Mouse (Mus musculus): Measurements from ENCODE around the gene Efnb3. TPM values are rescaled to one million over a fixed set of nuclear protein-coding genes. Genes with fewer than 3 reads are reported as not detected.

Efnb3 gene
- polyA plus RNA-seq, 1 experiment, result 3.9 TPM

GRCm38 (mm10) chr11:69559183-69559582 is 822 bp downstream of the Efnb3 start:
- H3K4me3 ChIP-seq (ENCODE audit: low read depth, low read length), result no peak overlapping the region
- peaks cover 13% of the 10 kb centered on the region for H3K4me1 ChIP-seq (ENCODE audit: control insufficient read depth, insufficient read depth, low read length)
- peaks cover 11% of the 10 kb centered on the region for H3K36me3 ChIP-seq (ENCODE audit: control insufficient read depth, insufficient read depth, low read length, poor library complexity, severe bottlenecking)
- TF ChIP-seq POLR2A (IDR thresholded peaks at IDR 0.05; ENCODE audit: insufficient read depth, low read length), result no peak
- no peak for TF ChIP-seq EP300 (IDR thresholded peaks at IDR 0.05; ENCODE audit: insufficient read depth, low read depth, low read length)
- TF ChIP-seq CTCF (IDR thresholded peaks at IDR 0.05; ENCODE audit: low read depth, low read length), result no peak
- H3K27ac ChIP-seq (ENCODE audit: insufficient read depth, low read length), result no peak overlapping the region
- peak overlapping the region; percentile 57; the same call in 1 of the 2 replicates for H3K9ac ChIP-seq (ENCODE audit: low read depth, poor library complexity, severe bottlenecking)
- H3K27me3 ChIP-seq (ENCODE audit: control insufficient read depth, insufficient read depth, low read length, poor library complexity, severe bottlenecking), result no peaks in the 10 kb centered on the region
- no peaks in the 10 kb centered on the region for H3K9me3 ChIP-seq (replicated peaks; ENCODE audit: control insufficient read depth, insufficient read depth, low read length, poor library complexity, severe bottlenecking)

GRCm38 (mm10) chr11:69558756-69559155 is 1.2 kb downstream of the Efnb3 start:
- no peaks in the 10 kb centered on the region for H3K27me3 ChIP-seq (ENCODE audit: control insufficient read depth, insufficient read depth, low read length, poor library complexity, severe bottlenecking)
- no peak overlapping the region for H3K27ac ChIP-seq (ENCODE audit: insufficient read depth, low read length)

GRCm38 (mm10) chr11:69557381-69557958 is 2.5 kb downstream of the Efnb3 start:
- Histone ChIP-seq H3K36me3 (ENCODE audit: control insufficient read depth, insufficient read depth, low read length, poor library complexity, severe bottlenecking) (peaks cover 3% of the 10 kb centered on the region), H3K9ac (ENCODE audit: low read depth, poor library complexity, severe bottlenecking) (no peak overlapping the region), H3K27me3 (ENCODE audit: control insufficient read depth, insufficient read depth, low read length, poor library complexity, severe bottlenecking) (no peaks in the 10 kb centered on the region), H3K4me1 (ENCODE audit: control insufficient read depth, insufficient read depth, low read length) (peaks cover 8% of the 10 kb centered on the region), H3K9me3 (replicated peaks; ENCODE audit: control insufficient read depth, insufficient read depth, low read length, poor library complexity, severe bottlenecking) (no peaks in the 10 kb centered on the region), H3K4me3 (ENCODE audit: low read depth, low read length) (no peak overlapping the region), H3K27ac (ENCODE audit: insufficient read depth, low read length) (no peak overlapping the region)
- TF ChIP-seq POLR2A (IDR thresholded peaks at IDR 0.05; ENCODE audit: insufficient read depth, low read length), result no peak
- no peak for TF ChIP-seq CTCF (IDR thresholded peaks at IDR 0.05; ENCODE audit: low read depth, low read length)
- TF ChIP-seq EP300 (IDR thresholded peaks at IDR 0.05; ENCODE audit: insufficient read depth, low read depth, low read length), result no peak

More at GRCm38 (mm10) chr11:69558756-69559155, 1.2 kb downstream of the Efnb3 start:
- H3K9me3 ChIP-seq (replicated peaks; ENCODE audit: control insufficient read depth, insufficient read depth, low read length, poor library complexity, severe bottlenecking), result no peaks in the 10 kb centered on the region
- H3K4me3 ChIP-seq (ENCODE audit: low read depth, low read length), result no peak overlapping the region
- H3K4me1 ChIP-seq (ENCODE audit: control insufficient read depth, insufficient read depth, low read length), result peaks cover 13% of the 10 kb centered on the region
- H3K36me3 ChIP-seq (ENCODE audit: control insufficient read depth, insufficient read depth, low read length, poor library complexity, severe bottlenecking), result peaks cover 11% of the 10 kb centered on the region
- no peak overlapping the region for H3K9ac ChIP-seq (ENCODE audit: low read depth, poor library complexity, severe bottlenecking)
- no peak for TF ChIP-seq EP300 (IDR thresholded peaks at IDR 0.05; ENCODE audit: insufficient read depth, low read depth, low read length)

- Histone ChIP-seq H3K27ac (ENCODE audit: insufficient read depth, low read length) (no peak overlapping the region), H3K4me3 (ENCODE audit: low read depth, low read length) (no peak overlapping the region), H3K36me3 (ENCODE audit: control insufficient read depth, insufficient read depth, low read length, poor library complexity, severe bottlenecking) (no peaks in the 10 kb centered on the region), H3K27me3 (ENCODE audit: control insufficient read depth, insufficient read depth, low read length, poor library complexity, severe bottlenecking) (no peaks in the 10 kb centered on the region), H3K9ac (ENCODE audit: low read depth, poor library complexity, severe bottlenecking) (no peak overlapping the region), H3K4me1 (ENCODE audit: control insufficient read depth, insufficient read depth, low read length) (peaks cover 5% of the 10 kb centered on the region), H3K9me3 (replicated peaks; ENCODE audit: control insufficient read depth, insufficient read depth, low read length, poor library complexity, severe bottlenecking) (no peaks in the 10 kb centered on the region)
- TF ChIP-seq EP300 (IDR thresholded peaks at IDR 0.05; ENCODE audit: insufficient read depth, low read depth, low read length) (no peak), POLR2A (IDR thresholded peaks at IDR 0.05; ENCODE audit: insufficient read depth, low read length) (no peak), CTCF (IDR thresholded peaks at IDR 0.05; ENCODE audit: low read depth, low read length) (no peak)
Measured at GRCm38 (mm10) chr11:69554539-69555140, 5.4 kb downstream of the Efnb3 start.

GRCm38 (mm10) chr11:69553341-69553721 is 6.7 kb downstream of the Efnb3 start:
- no peak overlapping the region for H3K27ac ChIP-seq (ENCODE audit: insufficient read depth, low read length)
- H3K4me1 ChIP-seq (ENCODE audit: control insufficient read depth, insufficient read depth, low read length), result peaks cover 5% of the 10 kb centered on the region
- H3K9me3 ChIP-seq (replicated peaks; ENCODE audit: control insufficient read depth, insufficient read depth, low read length, poor library complexity, severe bottlenecking), result no peaks in the 10 kb centered on the region
- no peak overlapping the region for H3K9ac ChIP-seq (ENCODE audit: low read depth, poor library complexity, severe bottlenecking)
- no peak overlapping the region for H3K4me3 ChIP-seq (ENCODE audit: low read depth, low read length)
- H3K27me3 ChIP-seq (ENCODE audit: control insufficient read depth, insufficient read depth, low read length, poor library complexity, severe bottlenecking), result no peaks in the 10 kb centered on the region
- TF ChIP-seq CTCF (IDR thresholded peaks at IDR 0.05; ENCODE audit: low read depth, low read length) (no peak), POLR2A (IDR thresholded peaks at IDR 0.05; ENCODE audit: insufficient read depth, low read length) (no peak), EP300 (IDR thresholded peaks at IDR 0.05; ENCODE audit: insufficient read depth, low read depth, low read length) (no peak)
- H3K36me3 ChIP-seq (ENCODE audit: control insufficient read depth, insufficient read depth, low read length, poor library complexity, severe bottlenecking), result no peaks in the 10 kb centered on the region

- peaks cover 8% of the 10 kb centered on the region for H3K4me1 ChIP-seq (ENCODE audit: control insufficient read depth, insufficient read depth, low read length)
Measured at GRCm38 (mm10) chr11:69552622-69553340, 7.2 kb downstream of the Efnb3 start.

More at GRCm38 (mm10) chr11:69552622-69553340, 7.2 kb downstream of the Efnb3 start:
- no peaks in the 10 kb centered on the region for H3K36me3 ChIP-seq (ENCODE audit: control insufficient read depth, insufficient read depth, low read length, poor library complexity, severe bottlenecking)
- H3K9ac ChIP-seq (ENCODE audit: low read depth, poor library complexity, severe bottlenecking), result no peak overlapping the region
- H3K27ac ChIP-seq (ENCODE audit: insufficient read depth, low read length), result no peak overlapping the region
- no peaks in the 10 kb centered on the region for H3K27me3 ChIP-seq (ENCODE audit: control insufficient read depth, insufficient read depth, low read length, poor library complexity, severe bottlenecking)
- TF ChIP-seq CTCF (IDR thresholded peaks at IDR 0.05; ENCODE audit: low read depth, low read length), result no peak
- 0 out of 2 replicates have a peak, but pooled peaks have one; percentile 13 for TF ChIP-seq EP300 (IDR thresholded peaks at IDR 0.05; ENCODE audit: insufficient read depth, low read depth, low read length)
- no peaks in the 10 kb centered on the region for H3K9me3 ChIP-seq (replicated peaks; ENCODE audit: control insufficient read depth, insufficient read depth, low read length, poor library complexity, severe bottlenecking)
- H3K4me3 ChIP-seq (ENCODE audit: low read depth, low read length), result no peak overlapping the region

All from ES-Bruce4 (cell line).